Mouse (Mus musculus) stomach, embryonic 15.5 days (tissue): Measurements from ENCODE around the gene Pla2g4f. TPM values are rescaled to one million over a fixed set of nuclear protein-coding genes. Genes with fewer than 3 reads are reported as not detected.
A peak's percentile ranks its signal among the peaks of the same experiment; 100 is the strongest.

Experiments used
- ATAC-seq: fragments of 200-750 bp; cut with Nextera tagmentation; 2 replicates; pipeline ENCODE4 v1.8.0; 2017; ENCODE audit warnings: low read depth, moderate number of reproducible peaks, moderate TSS enrichment; ENCODE audit not compliant: insufficient read depth, low FRiP score
- H3K27ac ChIP-seq: fragments of 300-500 bp; sonication (generic); 2 replicates; pipeline ENCODE4 v1.5.1; 2015; ENCODE audit warnings: mild to moderate bottlenecking, inconsistent platforms
- H3K27me3 ChIP-seq: fragments of 300-500 bp; sonication (generic); replicated peaks from 2 replicates; pipeline ENCODE4 v1.6.1; 2015; ENCODE audit warnings: inconsistent platforms
- H3K36me3 ChIP-seq: fragments of 300-500 bp; sonication (generic); 2 replicates; pipeline ENCODE4 v1.6.1; 2015; ENCODE audit warnings: inconsistent platforms
- H3K4me1 ChIP-seq: fragments of 300-500 bp; sonication (generic); 2 replicates; pipeline ENCODE4 v1.6.1; 2015; ENCODE audit warnings: inconsistent platforms
- H3K4me2 ChIP-seq: fragments of 300-500 bp; sonication (generic); 2 replicates; pipeline ENCODE4 v1.6.1; 2015; ENCODE audit warnings: mild to moderate bottlenecking, inconsistent platforms
- H3K4me3 ChIP-seq: fragments of 300-500 bp; sonication (generic); replicated peaks from 2 replicates; pipeline ENCODE4 v1.5.1; 2015; ENCODE audit warnings: inconsistent platforms
- H3K9ac ChIP-seq: fragments of 300-500 bp; sonication (generic); 2 replicates; pipeline ENCODE4 v1.6.1; 2015; ENCODE audit warnings: inconsistent platforms
- H3K9me3 ChIP-seq: fragments of 300-500 bp; sonication (generic); 2 replicates; pipeline ENCODE4 v1.6.1; 2016; ENCODE audit warnings: inconsistent platforms
- WGBS: fragments of 180-500 bp; shearing (Covaris S2); methylation state at CpG from one replicate; pipeline ENCODE4 v1.1.7; 2015; 5-methylcytosine and 5-hydroxymethylcytosine counted together
- polyA plus RNA-seq: library from polyadenylated mRNA; unstranded; fragments of >200 nt; fragmentation: Nextera tagmentation; extraction: Ambion mirVana; gene quantifications from 2 replicates; pipeline ENCODE4 v1.2.1, GENCODE M21; 2015

Gene Pla2g4f
- polyA plus RNA-seq, 1 experiment from 2014 or later: 2.0 TPM

DNA sequence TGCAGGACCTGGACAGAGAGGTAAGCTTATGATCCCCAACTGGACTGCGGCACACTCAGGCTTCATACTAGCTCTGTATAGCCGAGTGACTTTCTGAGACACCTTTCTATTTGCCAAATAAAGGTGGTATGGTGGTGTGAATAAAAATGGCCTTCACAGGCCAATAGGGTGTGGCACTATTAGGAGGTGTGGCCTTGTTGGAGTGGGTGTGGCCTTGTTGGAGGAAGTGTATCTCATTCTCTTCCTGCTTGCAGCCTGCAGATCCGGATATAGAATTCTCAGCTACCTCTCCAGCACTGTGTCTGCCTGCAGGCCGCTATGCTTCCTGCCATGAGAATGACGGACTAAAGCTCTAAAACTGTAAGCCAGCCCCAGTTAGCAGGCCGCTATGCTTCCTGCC, 12.9 kb downstream of the Pla2g4f start:
- Histone ChIP-seq H3K27ac (no peak overlapping the region), H3K9me3 (no peaks in the 10 kb centered on the region), H3K4me3 (no peak overlapping the region), H3K27me3 (no peaks in the 10 kb centered on the region), H3K36me3 (no peaks in the 10 kb centered on the region), H3K4me1 (no peaks in the 10 kb centered on the region), H3K4me2 (no peak overlapping the region), H3K9ac (no peak overlapping the region)
- ATAC-seq: no peak
- 93% methylated on average over 6 of the region's 6 CpGs for WGBS

DNA sequence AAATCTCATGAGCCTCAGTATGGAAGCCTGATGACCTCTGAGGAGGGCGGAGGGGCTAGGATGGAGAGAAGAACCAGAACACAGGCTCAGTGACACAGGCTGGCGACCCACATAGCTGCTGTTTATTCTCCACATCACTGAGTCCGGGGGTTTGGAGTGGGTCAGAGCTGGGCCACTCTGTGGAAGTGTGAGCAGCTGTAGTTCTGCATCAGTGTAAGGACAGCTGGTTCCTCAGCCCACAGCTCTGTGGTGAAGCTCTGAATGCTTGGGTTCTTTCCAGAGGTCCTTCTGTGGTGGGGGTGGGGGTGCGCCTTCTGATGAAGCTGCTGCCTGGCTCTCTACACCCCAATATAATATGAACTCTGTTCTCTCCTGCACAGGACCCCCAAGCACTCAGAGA, 14.1 kb downstream of the Pla2g4f start:
- H3K9ac ChIP-seq: no peak overlapping the region
- H3K4me3 ChIP-seq: no peak overlapping the region
- no peaks in the 10 kb centered on the region for H3K4me1 ChIP-seq
- WGBS: 65% methylated on average over 4 of the region's 4 CpGs
- H3K27me3 ChIP-seq: no peaks in the 10 kb centered on the region
- no peaks in the 10 kb centered on the region for H3K9me3 ChIP-seq
- no peak overlapping the region for H3K4me2 ChIP-seq
- no peaks in the 10 kb centered on the region for H3K36me3 ChIP-seq
- no peak overlapping the region for H3K27ac ChIP-seq
- peak; percentile 58; the same call in 1 of the 2 replicates for ATAC-seq

DNA sequence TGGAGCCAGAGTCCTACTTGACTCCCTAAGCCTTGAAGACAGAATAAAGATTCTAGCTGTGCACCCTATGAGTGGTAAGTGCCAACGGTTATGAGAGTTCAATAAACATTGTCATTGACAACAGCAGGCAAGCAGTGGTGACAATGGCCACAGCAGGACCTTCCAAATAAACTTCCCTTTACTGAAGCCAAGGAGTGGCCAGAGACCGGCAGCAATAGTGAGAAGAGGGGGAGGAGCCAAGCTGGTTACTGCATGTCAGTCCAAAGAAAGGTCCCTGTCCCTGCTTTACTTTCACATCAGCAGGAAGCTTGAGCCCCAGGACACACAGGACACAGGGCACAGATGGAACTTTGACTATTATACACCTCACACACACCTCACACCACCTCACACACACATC, 17.8 kb downstream of the Pla2g4f start:
- WGBS: 24% methylated on average over 2 of the region's 2 CpGs
- Histone ChIP-seq H3K27me3 (no peaks in the 10 kb centered on the region), H3K27ac (no peak overlapping the region), H3K36me3 (no peaks in the 10 kb centered on the region), H3K9me3 (no peaks in the 10 kb centered on the region), H3K4me1 (no peaks in the 10 kb centered on the region), H3K4me3 (no peak overlapping the region), H3K4me2 (no peak overlapping the region), H3K9ac (no peak overlapping the region)
- ATAC-seq: no peak

GRCm38 (mm10) chr2:120291471-120292078, 22.4 kb downstream of the Pla2g4f start:
- no peaks in the 10 kb centered on the region for H3K9me3 ChIP-seq
- WGBS: 85% methylated on average over 8 of the region's 9 CpGs
- ATAC-seq: no peak

GRCm38 (mm10) chr2:120288995-120289394, 25.0 kb downstream of the Pla2g4f start, which contains the start of gene Pla2g4d:
Gene Pla2g4d (minus strand): TSS chr2:120289197.
- WGBS: 67% methylated on average over 5 of the region's 5 CpGs
- Histone ChIP-seq H3K9me3 (no peaks in the 10 kb centered on the region), H3K27ac (no peak within 1 kb of the TSS), H3K4me2 (no peak within 1 kb of the TSS), H3K9ac (no peak within 1 kb of the TSS), H3K4me1 (no peaks in the 10 kb centered on the region), H3K27me3 (no peaks in the 10 kb centered on the region), H3K36me3 (no peaks in the 10 kb centered on the region), H3K4me3 (no peak within 1 kb of the TSS)
- no peak for ATAC-seq

More at GRCm38 (mm10) chr2:120291471-120292078, 22.4 kb downstream of the Pla2g4f start:
- Histone ChIP-seq H3K9ac (no peak overlapping the region), H3K4me3 (no peak overlapping the region), H3K4me1 (no peaks in the 10 kb centered on the region), H3K27me3 (no peaks in the 10 kb centered on the region), H3K4me2 (no peak overlapping the region), H3K27ac (no peak overlapping the region), H3K36me3 (no peaks in the 10 kb centered on the region)

DNA sequence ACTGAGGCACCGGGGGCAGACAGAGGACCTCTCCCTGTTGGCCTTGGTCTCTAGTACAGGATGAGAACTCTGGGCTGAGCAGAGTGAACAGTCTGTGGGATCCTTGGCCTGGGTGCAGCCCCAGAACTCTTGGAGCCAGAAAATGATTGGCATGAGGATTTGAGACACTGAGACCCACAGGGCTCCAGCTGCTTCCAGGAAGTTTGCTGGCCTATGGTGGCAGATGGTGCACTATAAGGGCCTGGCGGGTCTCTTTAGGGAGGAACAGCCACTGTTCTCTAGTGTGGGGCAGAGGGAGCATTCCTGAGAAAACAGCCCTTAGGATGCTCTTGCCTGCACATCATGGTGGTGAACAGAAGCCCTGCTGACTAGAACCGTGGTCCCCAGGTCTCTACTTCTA, 25.6 kb downstream of the Pla2g4f start:
- no peak for ATAC-seq
- Histone ChIP-seq H3K4me3 (no peak overlapping the region), H3K27me3 (no peaks in the 10 kb centered on the region), H3K9ac (no peak overlapping the region), H3K36me3 (no peaks in the 10 kb centered on the region), H3K9me3 (no peaks in the 10 kb centered on the region), H3K4me2 (no peak overlapping the region), H3K27ac (no peak overlapping the region), H3K4me1 (no peaks in the 10 kb centered on the region)
- WGBS: 85% methylated on average over 3 of the region's 3 CpGs

- Histone ChIP-seq H3K9me3 (no peaks in the 10 kb centered on the region), H3K9ac (no peak overlapping the region), H3K4me1 (no peaks in the 10 kb centered on the region), H3K4me3 (no peak overlapping the region), H3K27ac (no peak overlapping the region), H3K36me3 (no peaks in the 10 kb centered on the region), H3K27me3 (no peaks in the 10 kb centered on the region), H3K4me2 (no peak overlapping the region)
- WGBS: 84% methylated on average over 4 of the region's 4 CpGs
- ATAC-seq: no peak
Measured at GRCm38 (mm10) chr2:120285639-120286038, 28.3 kb downstream of the Pla2g4f start.

DNA sequence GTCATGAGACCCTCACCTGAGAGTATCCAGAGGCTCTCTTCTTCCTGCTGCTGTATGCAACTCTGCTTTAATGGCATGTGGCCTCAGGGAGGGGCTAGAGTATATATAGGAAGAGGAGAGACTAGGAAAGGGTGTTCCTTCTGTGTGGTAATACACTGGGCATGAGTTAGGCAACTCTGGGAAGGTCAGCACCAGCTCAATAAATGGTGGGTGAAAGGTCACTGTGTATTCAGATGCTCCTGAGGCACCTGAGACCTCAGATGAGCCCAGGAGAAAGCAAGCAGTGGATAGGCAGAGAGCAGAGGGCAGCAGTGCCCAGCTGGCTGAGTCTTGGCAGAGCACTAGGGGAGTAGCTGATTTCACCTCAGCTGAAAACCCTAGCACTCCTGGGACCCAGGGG, 29.3 kb downstream of the Pla2g4f start:
- Histone ChIP-seq H3K27me3 (no peaks in the 10 kb centered on the region), H3K9ac (no peak overlapping the region), H3K4me1 (no peaks in the 10 kb centered on the region), H3K27ac (no peak overlapping the region), H3K9me3 (no peaks in the 10 kb centered on the region), H3K4me2 (no peak overlapping the region), H3K4me3 (no peak overlapping the region), H3K36me3 (no peaks in the 10 kb centered on the region)
- no peak for ATAC-seq

GRCm38 (mm10) chr2:120284094-120284493, 29.9 kb downstream of the Pla2g4f start:
- Histone ChIP-seq H3K4me2 (no peak overlapping the region), H3K4me3 (no peak overlapping the region), H3K27me3 (no peaks in the 10 kb centered on the region), H3K27ac (no peak overlapping the region), H3K9me3 (no peaks in the 10 kb centered on the region), H3K9ac (no peak overlapping the region), H3K36me3 (no peaks in the 10 kb centered on the region), H3K4me1 (no peaks in the 10 kb centered on the region)
- ATAC-seq: peak; percentile 21; the same call in 1 of the 2 replicates
- 80% methylated on average over 5 of the region's 5 CpGs for WGBS

- no peak overlapping the region for H3K4me3 ChIP-seq
- H3K9ac ChIP-seq: no peak overlapping the region
- no peaks in the 10 kb centered on the region for H3K27me3 ChIP-seq
- no peak overlapping the region for H3K27ac ChIP-seq
- H3K4me2 ChIP-seq: no peak overlapping the region
- no peak; the same call in 1 of the 2 replicates for ATAC-seq
- H3K36me3 ChIP-seq: no peaks in the 10 kb centered on the region
- no peaks in the 10 kb centered on the region for H3K9me3 ChIP-seq
- WGBS: 37% methylated on average over 6 of the region's 6 CpGs
- no peaks in the 10 kb centered on the region for H3K4me1 ChIP-seq
Measured at GRCm38 (mm10) chr2:120283550-120283949, 30.4 kb downstream of the Pla2g4f start.

DNA sequence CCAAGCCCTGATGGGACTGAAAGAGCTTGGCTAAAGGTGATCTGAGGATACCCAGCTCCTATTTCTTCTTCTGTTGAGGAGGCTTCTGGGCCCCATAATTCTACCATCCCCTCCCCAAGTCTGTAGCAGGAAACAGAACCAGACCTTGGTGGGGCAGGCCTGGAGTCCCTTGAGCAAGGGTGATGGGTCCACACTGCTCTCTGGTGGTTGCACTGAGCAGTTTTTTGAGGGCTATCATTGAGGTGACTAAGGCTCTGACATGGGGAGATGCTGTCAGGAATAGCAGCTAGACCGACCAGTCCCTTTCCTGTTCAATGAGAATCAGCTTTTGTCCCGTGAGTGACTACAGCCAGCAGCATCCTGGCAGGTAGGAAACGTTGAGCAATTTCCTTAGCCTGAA, 32.7 kb downstream of the Pla2g4f start:
- 54% methylated on average over 3 of the region's 3 CpGs for WGBS

GRCm38 (mm10) chr2:120279961-120280360, 34.0 kb downstream of the Pla2g4f start:
- H3K4me1 ChIP-seq: no peaks in the 10 kb centered on the region
- no peak overlapping the region for H3K27ac ChIP-seq
- H3K9ac ChIP-seq: no peak overlapping the region
- H3K27me3 ChIP-seq: no peaks in the 10 kb centered on the region
- H3K9me3 ChIP-seq: no peaks in the 10 kb centered on the region
- H3K4me3 ChIP-seq: no peak overlapping the region
- no peak overlapping the region for H3K4me2 ChIP-seq
- no peak for ATAC-seq
- no peaks in the 10 kb centered on the region for H3K36me3 ChIP-seq
- 13% methylated on average over 8 of the region's 8 CpGs for whole genome bisulfite sequencing

More for the DNA sequence above, 32.7 kb downstream of the Pla2g4f start:
- ATAC-seq: no peak
- no peak overlapping the region for H3K4me2 ChIP-seq
- no peaks in the 10 kb centered on the region for H3K27me3 ChIP-seq
- no peak overlapping the region for H3K27ac ChIP-seq
- no peaks in the 10 kb centered on the region for H3K36me3 ChIP-seq
- no peak overlapping the region for H3K4me3 ChIP-seq
- H3K4me1 ChIP-seq: no peaks in the 10 kb centered on the region
- H3K9ac ChIP-seq: no peak overlapping the region
- H3K9me3 ChIP-seq: no peaks in the 10 kb centered on the region

GRCm38 (mm10) chr2:120276951-120277350, 37.0 kb downstream of the Pla2g4f start:
- no peak overlapping the region for H3K9ac ChIP-seq
- 79% methylated on average over 4 of the region's 4 CpGs for WGBS
- H3K36me3 ChIP-seq: no peaks in the 10 kb centered on the region
- no peak for ATAC-seq
- H3K27ac ChIP-seq: no peak overlapping the region
- H3K4me2 ChIP-seq: no peak overlapping the region
- H3K9me3 ChIP-seq: no peaks in the 10 kb centered on the region
- H3K4me1 ChIP-seq: no peaks in the 10 kb centered on the region
- no peaks in the 10 kb centered on the region for H3K27me3 ChIP-seq
- H3K4me3 ChIP-seq: no peak overlapping the region
